10 mouse cellular contexts compared by ENCODE assay signal in the genomic region with DNA sequence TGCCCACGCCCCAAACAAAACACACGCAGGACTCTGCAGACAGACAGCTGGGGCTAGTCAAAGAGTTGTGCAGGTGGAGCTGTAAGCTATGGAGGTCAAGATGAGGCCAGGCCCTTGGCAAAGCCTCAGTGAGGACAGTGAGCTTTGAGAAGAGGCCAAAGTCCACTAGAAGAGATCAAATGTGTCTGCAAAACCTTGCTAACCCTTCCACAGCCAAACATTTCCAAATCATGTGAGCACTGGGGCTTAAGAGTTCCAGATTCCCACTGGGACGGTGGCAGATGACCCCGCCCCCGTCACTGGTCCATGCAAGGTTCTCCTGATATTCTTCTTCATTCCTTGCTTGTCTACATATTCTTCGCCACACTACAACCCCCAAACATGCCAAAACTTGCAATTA. TPM values are rescaled to one million over a fixed set of nuclear protein-coding genes. Genes with fewer than 3 reads are reported as not detected.
"Had no signal": no experiment of that assay in that cellular context is flagged by ENCODE, and none has a peak within 500 bp of the region (broad histone marks: within the 10 kb centered on the region; RNA-seq: fewer than 3 reads in every experiment).

No protein-coding gene starts in this region.

- H3K27ac ChIP-seq: intestine, embryonic 15.5 days; limb, embryonic 15.5 days; liver, embryonic 15.5 days; midbrain, embryonic 10.5 days; neural tube, embryonic 15.5 days; stomach, postnatal 0 days had no signal

- H3K4me2 ChIP-seq: intestine, embryonic 15.5 days; limb, embryonic 15.5 days; liver, embryonic 15.5 days; lung, embryonic 14.5 days; neural tube, embryonic 15.5 days had no signal

- H3K36me3 ChIP-seq: intestine, embryonic 15.5 days; limb, embryonic 15.5 days; liver, embryonic 15.5 days; midbrain, embryonic 10.5 days; neural tube, embryonic 15.5 days had no signal

- H3K9ac ChIP-seq: intestine, embryonic 15.5 days; limb, embryonic 15.5 days; liver, embryonic 15.5 days; lung, embryonic 14.5 days; neural tube, embryonic 15.5 days had no signal

- ATAC-seq: intestine, embryonic 15.5 days had no signal

- H3K4me3 ChIP-seq: intestine, embryonic 15.5 days; limb, embryonic 15.5 days; liver, embryonic 15.5 days; midbrain, embryonic 10.5 days; myocyte; neural tube, embryonic 15.5 days had no signal

- H3K9me3 ChIP-seq: intestine, embryonic 15.5 days; limb, embryonic 15.5 days; liver, embryonic 15.5 days; midbrain, embryonic 10.5 days; neural tube, embryonic 15.5 days had no signal

- H3K4me1 ChIP-seq: intestine, embryonic 15.5 days; limb, embryonic 15.5 days; neural tube, embryonic 15.5 days had no signal

- H3K27me3 ChIP-seq: intestine, embryonic 15.5 days; liver, embryonic 15.5 days; neural tube, embryonic 15.5 days had no signal

RNA-seq across cellular contexts. Expression of a gene that starts 16.1 kb away (rescaled TPM):
- polyA plus RNA-seq: myocyte had no signal

RNA-seq across cellular contexts. Expression of a gene that starts 50.2 kb away (rescaled TPM):
- total RNA-seq: megakaryocyte, adult 5-6 weeks had no signal
- polyA plus RNA-seq: limb, embryonic 11.5 days; limb, embryonic 15.5 days; liver, embryonic 15.5 days; lung, embryonic 14.5 days; myocyte; stomach, postnatal 0 days had no signal
